Mouse (Mus musculus) midbrain, embryonic 12.5 days (tissue): ENCODE measurements at regions not wholly inside any gene's neighbourhood (a gene's known extent, or its start where the extent isn't known, plus 50 kb on each side); places are given as distances from the start of the nearest gene placed in this dataset.
"Not testable (repeated sequence)": the region's sequence is repeated elsewhere in the genome, so short reads cannot be mapped to it uniquely, and the experiment has no call there.

Source experiments
- ATAC-seq: fragments of 200-750 bp; cut with Nextera tagmentation; 2 replicates; pipeline ENCODE4 v1.8.0; 2017; ENCODE audit warnings: low read depth, moderate TSS enrichment, moderate library complexity; ENCODE audit not compliant: low FRiP score
- H3K27ac ChIP-seq: fragments of 300-500 bp; sonication (generic); replicated peaks from 2 replicates; pipeline ENCODE4 v1.5.1; 2016; ENCODE audit warnings: mild to moderate bottlenecking
- H3K27me3 ChIP-seq: fragments of 300-500 bp; sonication (generic); 2 replicates; pipeline ENCODE4 v1.6.1; 2016; ENCODE audit warnings: mild to moderate bottlenecking
- H3K36me3 ChIP-seq: fragments of 300-500 bp; sonication (generic); 2 replicates; pipeline ENCODE4 v1.6.1; 2016
- H3K4me1 ChIP-seq: fragments of 300-500 bp; sonication (generic); 2 replicates; pipeline ENCODE4 v1.6.1; 2016
- H3K4me2 ChIP-seq: fragments of 300-500 bp; sonication (generic); replicated peaks from 2 replicates; pipeline ENCODE4 v1.6.1; 2016; ENCODE audit warnings: mild to moderate bottlenecking, moderate library complexity
- H3K4me3 ChIP-seq: fragments of 300-500 bp; sonication (generic); 2 replicates; pipeline ENCODE4 v1.5.1; 2016; ENCODE audit warnings: mild to moderate bottlenecking
- H3K9ac ChIP-seq: fragments of 300-500 bp; sonication (generic); replicated peaks from 2 replicates; pipeline ENCODE4 v1.6.1; 2016; ENCODE audit warnings: mild to moderate bottlenecking, moderate library complexity
- H3K9me3 ChIP-seq: fragments of 300-500 bp; sonication (generic); 2 replicates; pipeline ENCODE4 v1.6.1; 2016; ENCODE audit warnings: mild to moderate bottlenecking
- WGBS: fragments of 180-500 bp; shearing (Covaris S2); methylation state at CpG from one replicate; pipeline ENCODE4 v1.1.7; 2016; 5-methylcytosine and 5-hydroxymethylcytosine counted together

- Histone ChIP-seq H3K4me1 (no peaks in the 10 kb centered on the region), H3K9me3 (no peaks in the 10 kb centered on the region), H3K4me3 (no peak overlapping the region), H3K27me3 (no peaks in the 10 kb centered on the region), H3K36me3 (no peaks in the 10 kb centered on the region), H3K27ac (no peak overlapping the region), H3K4me2 (no peak overlapping the region), H3K9ac (no peak overlapping the region)
- WGBS: 91% methylated on average over 4 of the region's 4 CpGs
- ATAC-seq: no peak
Measured at GRCm38 (mm10) chr10:108111398-108111797, 50.6 kb upstream of the Ppp1r12a start.

GRCm38 (mm10) chr10:108110891-108111290 lies 51.1 kb upstream of the Ppp1r12a start:
- no peak overlapping the region for H3K27ac ChIP-seq
- no peak overlapping the region for H3K9ac ChIP-seq
- H3K4me3 ChIP-seq: no peak overlapping the region
- H3K9me3 ChIP-seq: no peaks in the 10 kb centered on the region
- no peaks in the 10 kb centered on the region for H3K36me3 ChIP-seq
- no peaks in the 10 kb centered on the region for H3K4me1 ChIP-seq
- H3K27me3 ChIP-seq: no peaks in the 10 kb centered on the region
- H3K4me2 ChIP-seq: no peak overlapping the region
- no peak for ATAC-seq
- 77% methylated on average over 7 of the region's 7 CpGs for WGBS

GRCm38 (mm10) chr10:108110197-108110596 lies 51.8 kb upstream of the Ppp1r12a start:
- Histone ChIP-seq H3K4me3 (no peak overlapping the region), H3K4me1 (no peaks in the 10 kb centered on the region), H3K9me3 (no peaks in the 10 kb centered on the region), H3K27ac (no peak overlapping the region), H3K9ac (no peak overlapping the region), H3K27me3 (no peaks in the 10 kb centered on the region), H3K36me3 (no peaks in the 10 kb centered on the region), H3K4me2 (no peak overlapping the region)
- ATAC-seq: no peak

- H3K4me2 ChIP-seq, H3K9me3 ChIP-seq, H3K4me1 ChIP-seq, H3K9ac ChIP-seq, H3K27ac ChIP-seq, H3K4me3 ChIP-seq, H3K36me3 ChIP-seq, H3K27me3 ChIP-seq, ATAC-seq: not testable (repeated sequence)
- 90% methylated on average over 4 of the region's 4 CpGs for WGBS
Measured at GRCm38 (mm10) chr10:108108500-108108899, 53.5 kb upstream of the Ppp1r12a start.

- 91% methylated on average over 7 of the region's 7 CpGs for WGBS
- no peaks in the 10 kb centered on the region for H3K4me1 ChIP-seq
- no peaks in the 10 kb centered on the region for H3K9me3 ChIP-seq
- no peaks in the 10 kb centered on the region for H3K36me3 ChIP-seq
- no peak overlapping the region for H3K4me2 ChIP-seq
- no peaks in the 10 kb centered on the region for H3K27me3 ChIP-seq
- no peak for ATAC-seq
- H3K4me3 ChIP-seq: no peak overlapping the region
- no peak overlapping the region for H3K27ac ChIP-seq
- H3K9ac ChIP-seq: no peak overlapping the region
Measured at GRCm38 (mm10) chr10:108101521-108101920, 60.5 kb upstream of the Ppp1r12a start.

- Histone ChIP-seq H3K27ac (no peak overlapping the region), H3K9me3 (no peaks in the 10 kb centered on the region), H3K27me3 (no peaks in the 10 kb centered on the region), H3K4me3 (no peak overlapping the region), H3K4me1 (peaks cover 8% of the 10 kb centered on the region), H3K9ac (no peak overlapping the region), H3K36me3 (no peaks in the 10 kb centered on the region), H3K4me2 (no peak overlapping the region)
- ATAC-seq: no peak
- WGBS: 79% methylated on average over 2 of the region's 2 CpGs
Measured at GRCm38 (mm10) chr10:108093043-108093442, 69.0 kb upstream of the Ppp1r12a start.

- no peak for ATAC-seq
- H3K27ac ChIP-seq: no peak overlapping the region
- WGBS: 66% methylated on average over 8 of the region's 8 CpGs
Measured at GRCm38 (mm10) chr10:108089375-108089981, 72.5 kb upstream of the Ppp1r12a start.

GRCm38 (mm10) chr10:108088883-108089282 lies 73.1 kb upstream of the Ppp1r12a start:
- no peak overlapping the region for H3K27ac ChIP-seq
- no peak overlapping the region for H3K9ac ChIP-seq
- WGBS: 79% methylated on average over 8 of the region's 8 CpGs
- H3K27me3 ChIP-seq: no peaks in the 10 kb centered on the region
- H3K9me3 ChIP-seq: no peaks in the 10 kb centered on the region
- no peak overlapping the region for H3K4me3 ChIP-seq
- peaks cover 8% of the 10 kb centered on the region for H3K4me1 ChIP-seq
- H3K36me3 ChIP-seq: no peaks in the 10 kb centered on the region
- ATAC-seq: no peak
- H3K4me2 ChIP-seq: no peak overlapping the region

More at GRCm38 (mm10) chr10:108089375-108089981, 72.5 kb upstream of the Ppp1r12a start:
- Histone ChIP-seq H3K36me3 (no peaks in the 10 kb centered on the region), H3K9ac (no peak overlapping the region), H3K4me1 (peaks cover 8% of the 10 kb centered on the region), H3K27me3 (no peaks in the 10 kb centered on the region), H3K4me3 (no peak overlapping the region), H3K4me2 (no peak overlapping the region), H3K9me3 (no peaks in the 10 kb centered on the region)

GRCm38 (mm10) chr10:108088209-108088608 lies 73.8 kb upstream of the Ppp1r12a start:
- WGBS: 81% methylated on average over 7 of the region's 7 CpGs
- Histone ChIP-seq H3K9ac (no peak overlapping the region), H3K4me1 (peaks cover 8% of the 10 kb centered on the region), H3K4me2 (no peak overlapping the region), H3K4me3 (no peak overlapping the region), H3K27me3 (no peaks in the 10 kb centered on the region), H3K9me3 (no peaks in the 10 kb centered on the region), H3K27ac (no peak overlapping the region), H3K36me3 (no peaks in the 10 kb centered on the region)
- no peak for ATAC-seq

- H3K27me3 ChIP-seq: no peaks in the 10 kb centered on the region
Measured at GRCm38 (mm10) chr10:108083220-108083619, 78.8 kb upstream of the Ppp1r12a start.

GRCm38 (mm10) chr10:108075144-108075543 lies 86.8 kb upstream of the Ppp1r12a start:
- Histone ChIP-seq H3K9me3 (no peaks in the 10 kb centered on the region), H3K27me3 (no peaks in the 10 kb centered on the region), H3K36me3 (no peaks in the 10 kb centered on the region), H3K9ac (no peak overlapping the region), H3K4me2 (no peak overlapping the region), H3K4me1 (no peaks in the 10 kb centered on the region), H3K4me3 (no peak overlapping the region), H3K27ac (no peak overlapping the region)
- 43% methylated on average over 5 of the region's 5 CpGs for WGBS
- ATAC-seq: no peak

More at GRCm38 (mm10) chr10:108083220-108083619, 78.8 kb upstream of the Ppp1r12a start:
- Histone ChIP-seq H3K4me3 (no peak overlapping the region), H3K4me2 (no peak overlapping the region), H3K9ac (no peak overlapping the region), H3K36me3 (no peaks in the 10 kb centered on the region), H3K4me1 (no peaks in the 10 kb centered on the region), H3K9me3 (no peaks in the 10 kb centered on the region), H3K27ac (no peak overlapping the region)
- ATAC-seq: no peak

- H3K27me3 ChIP-seq: no peaks in the 10 kb centered on the region
- 87% methylated on average over 4 of the region's 4 CpGs for whole genome bisulfite sequencing
- no peak for ATAC-seq
Measured at GRCm38 (mm10) chr10:108073828-108074227, 88.2 kb upstream of the Ppp1r12a start.

GRCm38 (mm10) chr10:108072211-108072610 lies 89.8 kb upstream of the Ppp1r12a start:
- H3K27ac ChIP-seq: no peak overlapping the region
- no peak for ATAC-seq
- H3K36me3 ChIP-seq: no peaks in the 10 kb centered on the region
- H3K9me3 ChIP-seq: no peaks in the 10 kb centered on the region
- H3K4me2 ChIP-seq: no peak overlapping the region
- H3K27me3 ChIP-seq: no peaks in the 10 kb centered on the region
- H3K4me3 ChIP-seq: no peak overlapping the region
- no peaks in the 10 kb centered on the region for H3K4me1 ChIP-seq
- no peak overlapping the region for H3K9ac ChIP-seq
- 86% methylated on average over 1 of the region's 1 CpGs for WGBS

More at GRCm38 (mm10) chr10:108073828-108074227, 88.2 kb upstream of the Ppp1r12a start:
- H3K9ac ChIP-seq: no peak overlapping the region
- H3K36me3 ChIP-seq: no peaks in the 10 kb centered on the region
- H3K4me2 ChIP-seq: no peak overlapping the region
- no peak overlapping the region for H3K4me3 ChIP-seq
- no peak overlapping the region for H3K27ac ChIP-seq
- H3K4me1 ChIP-seq: no peaks in the 10 kb centered on the region
- no peaks in the 10 kb centered on the region for H3K9me3 ChIP-seq
